Mouse (Mus musculus) limb, embryonic 10.5 days (tissue): ENCODE measurements around the gene Cpb1. TPM values are rescaled to one million over a fixed set of nuclear protein-coding genes. Genes with fewer than 3 reads are reported as not detected.

Experiments used
- DNase-seq: peaks from one replicate; pipeline ENCODE4 v3.0.0-alpha.2; 2017; ENCODE audit warnings: low spot score
- H3K27ac ChIP-seq: fragments of 300-500 bp; sonication (generic); 2 replicates; pipeline ENCODE4 v1.5.1; 2016; ENCODE audit warnings: mild to moderate bottlenecking
- H3K27me3 ChIP-seq: fragments of 300-500 bp; sonication (generic); 2 replicates; pipeline ENCODE4 v1.6.1; 2016; ENCODE audit warnings: low read depth, mild to moderate bottlenecking; ENCODE audit not compliant: poor library complexity, severe bottlenecking
- H3K36me3 ChIP-seq: fragments of 300-500 bp; sonication (generic); 2 replicates; pipeline ENCODE4 v1.6.1; 2016; ENCODE audit warnings: mild to moderate bottlenecking, moderate library complexity
- H3K4me1 ChIP-seq: fragments of 300-500 bp; sonication (generic); 2 replicates; pipeline ENCODE4 v1.6.1; 2016
- H3K4me3 ChIP-seq: fragments of 300-500 bp; sonication (generic); 2 replicates; pipeline ENCODE4 v1.5.1; 2016; ENCODE audit warnings: mild to moderate bottlenecking, moderate library complexity
- H3K9me3 ChIP-seq: fragments of 300-500 bp; sonication (generic); replicated peaks from 2 replicates; pipeline ENCODE4 v1.6.1; 2016; ENCODE audit warnings: mild to moderate bottlenecking
- WGBS: fragments of 180-500 bp; shearing (Covaris S2); methylation state at CpG from one replicate; pipeline ENCODE4 v1.1.7; 2016; 5-methylcytosine and 5-hydroxymethylcytosine counted together
- polyA plus RNA-seq: library from polyadenylated mRNA; unstranded; fragments of >200 nt; fragmentation: Nextera tagmentation; extraction: Ambion mirVana; gene quantifications from 2 replicates; pipeline ENCODE4 v1.2.1, GENCODE M21; 2016

Gene Cpb1
- not detected in 2 replicates for polyA plus RNA-seq

GRCm38 (mm10) chr3:20275633-20276032 is at the start of gene Cpb1:
TSS of gene Cpb1 (minus strand) at chr3:20275733.
- Histone ChIP-seq H3K9me3 (no peaks in the 10 kb centered on the region), H3K36me3 (no peaks in the 10 kb centered on the region), H3K27ac (no peak within 1 kb of the TSS), H3K4me3 (no peak within 1 kb of the TSS), H3K27me3 (no peaks in the 10 kb centered on the region), H3K4me1 (0 out of 2 replicates have a peak, but pooled peaks cover 5% of the 10 kb centered on the region)
- 87% methylated on average over 3 of the region's 3 CpGs for WGBS
- no peak for DNase-seq

GRCm38 (mm10) chr3:20317233-20317632 is 41.7 kb upstream of the Cpb1 start:
- WGBS, result 61% methylated on average over 1 of the region's 1 CpGs
- H3K36me3 ChIP-seq, result no peaks in the 10 kb centered on the region

GRCm38 (mm10) chr3:20309142-20309541 is 33.6 kb upstream of the Cpb1 start:
- WGBS, result 91% methylated on average over 4 of the region's 4 CpGs
- no peaks in the 10 kb centered on the region for H3K36me3 ChIP-seq

More at GRCm38 (mm10) chr3:20317233-20317632, 41.7 kb upstream of the Cpb1 start:
- no peak overlapping the region for H3K4me3 ChIP-seq
- H3K4me1 ChIP-seq, result 0 out of 2 replicates have a peak, but pooled peaks cover 3% of the 10 kb centered on the region
- no peaks in the 10 kb centered on the region for H3K9me3 ChIP-seq
- H3K27me3 ChIP-seq, result no peaks in the 10 kb centered on the region
- H3K27ac ChIP-seq, result no peak overlapping the region
- DNase-seq, result no peak

GRCm38 (mm10) chr3:20307256-20307655 is 31.7 kb upstream of the Cpb1 start:
- 88% methylated on average over 4 of the region's 4 CpGs for WGBS
- H3K9me3 ChIP-seq, result no peaks in the 10 kb centered on the region
- H3K27ac ChIP-seq, result no peak overlapping the region

More at GRCm38 (mm10) chr3:20309142-20309541, 33.6 kb upstream of the Cpb1 start:
- H3K4me1 ChIP-seq, result no peaks in the 10 kb centered on the region
- no peaks in the 10 kb centered on the region for H3K27me3 ChIP-seq
- no peak for DNase-seq
- H3K4me3 ChIP-seq, result no peak overlapping the region
- H3K27ac ChIP-seq, result no peak overlapping the region
- no peaks in the 10 kb centered on the region for H3K9me3 ChIP-seq

GRCm38 (mm10) chr3:20304758-20305352 is 29.3 kb upstream of the Cpb1 start:
- Histone ChIP-seq H3K9me3 (no peaks in the 10 kb centered on the region), H3K36me3 (no peaks in the 10 kb centered on the region), H3K4me3 (no peak overlapping the region), H3K27me3 (no peaks in the 10 kb centered on the region), H3K27ac (no peak overlapping the region), H3K4me1 (no peaks in the 10 kb centered on the region)
- DNase-seq, result no peak
- 67% methylated on average over 2 of the region's 2 CpGs for WGBS

More at GRCm38 (mm10) chr3:20307256-20307655, 31.7 kb upstream of the Cpb1 start:
- no peak for DNase-seq
- Histone ChIP-seq H3K4me3 (no peak overlapping the region), H3K4me1 (no peaks in the 10 kb centered on the region), H3K27me3 (no peaks in the 10 kb centered on the region), H3K36me3 (no peaks in the 10 kb centered on the region)

GRCm38 (mm10) chr3:20295546-20295945 is 20.0 kb upstream of the Cpb1 start:
- no peaks in the 10 kb centered on the region for H3K4me1 ChIP-seq
- no peaks in the 10 kb centered on the region for H3K27me3 ChIP-seq
- H3K4me3 ChIP-seq, result no peak overlapping the region
- WGBS, result 85% methylated on average over 3 of the region's 3 CpGs
- H3K9me3 ChIP-seq, result no peaks in the 10 kb centered on the region
- no peak for DNase-seq
- H3K27ac ChIP-seq, result no peak overlapping the region
- no peaks in the 10 kb centered on the region for H3K36me3 ChIP-seq

- Histone ChIP-seq H3K4me3 (no peak overlapping the region), H3K27ac (no peak overlapping the region), H3K4me1 (no peaks in the 10 kb centered on the region), H3K36me3 (no peaks in the 10 kb centered on the region), H3K27me3 (no peaks in the 10 kb centered on the region), H3K9me3 (no peaks in the 10 kb centered on the region)
- no peak for DNase-seq
- WGBS, result 90% methylated on average over 9 of the region's 9 CpGs
These were observed 19.2 kb upstream of the Cpb1 start for GRCm38 (mm10) chr3:20294542-20295348.

- Histone ChIP-seq H3K27ac (no peak overlapping the region), H3K36me3 (no peaks in the 10 kb centered on the region), H3K4me1 (no peaks in the 10 kb centered on the region), H3K4me3 (no peak overlapping the region), H3K27me3 (no peaks in the 10 kb centered on the region), H3K9me3 (no peaks in the 10 kb centered on the region)
- DNase-seq, result no peak
These were observed 15.8 kb upstream of the Cpb1 start for GRCm38 (mm10) chr3:20291370-20291769.

GRCm38 (mm10) chr3:20288761-20289160 is 13.2 kb upstream of the Cpb1 start:
- Histone ChIP-seq H3K4me1 (no peaks in the 10 kb centered on the region), H3K9me3 (no peaks in the 10 kb centered on the region), H3K4me3 (no peak overlapping the region), H3K27ac (no peak overlapping the region), H3K27me3 (no peaks in the 10 kb centered on the region), H3K36me3 (no peaks in the 10 kb centered on the region)
- WGBS, result 88% methylated on average over 2 of the region's 2 CpGs
- DNase-seq, result no peak

- no peak for DNase-seq
- no peaks in the 10 kb centered on the region for H3K27me3 ChIP-seq
- no peaks in the 10 kb centered on the region for H3K4me1 ChIP-seq
- H3K4me3 ChIP-seq, result no peak overlapping the region
- H3K9me3 ChIP-seq, result no peaks in the 10 kb centered on the region
- no peak overlapping the region for H3K27ac ChIP-seq
- WGBS, result 68% methylated on average over 1 of the region's 1 CpGs
- H3K36me3 ChIP-seq, result no peaks in the 10 kb centered on the region
These were observed 6.3 kb upstream of the Cpb1 start for GRCm38 (mm10) chr3:20281796-20282195.

GRCm38 (mm10) chr3:20254566-20255479 is 20.7 kb downstream of the Cpb1 start:
- DNase-seq, result no peak
- Histone ChIP-seq H3K9me3 (no peaks in the 10 kb centered on the region), H3K4me1 (no peaks in the 10 kb centered on the region), H3K4me3 (no peak overlapping the region), H3K27ac (no peak overlapping the region), H3K36me3 (no peaks in the 10 kb centered on the region), H3K27me3 (no peaks in the 10 kb centered on the region)
- WGBS, result 47% methylated on average over 9 of the region's 9 CpGs

- DNase-seq, result no peak
- H3K4me3 ChIP-seq, result no peak overlapping the region
- H3K36me3 ChIP-seq, result no peaks in the 10 kb centered on the region
- H3K4me1 ChIP-seq, result no peaks in the 10 kb centered on the region
- WGBS, result 89% methylated on average over 1 of the region's 1 CpGs
- H3K27me3 ChIP-seq, result no peaks in the 10 kb centered on the region
- H3K9me3 ChIP-seq, result no peaks in the 10 kb centered on the region
- no peak overlapping the region for H3K27ac ChIP-seq
These were observed 31.6 kb downstream of the Cpb1 start for GRCm38 (mm10) chr3:20243913-20244312.
